Mouse (Mus musculus) layer of hippocampus, adult 6 months (tissue): ENCODE measurements around the gene Krt27. TPM values are rescaled to one million over a fixed set of nuclear protein-coding genes. Genes with fewer than 3 reads are reported as not detected.

ENCODE experiments used
- long read RNA-seq, 2 experiments: library from polyadenylated mRNA; unstranded; transcript quantifications; one replicate each; pipeline ENCODE4 v2.0.0; 2019 to 2020
- polyA plus RNA-seq: library from polyadenylated mRNA; unstranded; fragments of <200 nt; fragmentation: Nextera tagmentation; gene quantifications from 2 replicates; pipeline ENCODE4 v1.2.3, GENCODE M21; 2021

The Krt27 gene
- polyA plus RNA-seq, result not detected in 2 replicates
- long read RNA-seq, experiment 1, partial matches to known transcripts, result 1 of 1 reads
- long read RNA-seq, experiment 1, other reads (novel, unspliced or antisense), result 0 of 1 reads
- long read RNA-seq, experiment 2, result 0 reads

DNA sequence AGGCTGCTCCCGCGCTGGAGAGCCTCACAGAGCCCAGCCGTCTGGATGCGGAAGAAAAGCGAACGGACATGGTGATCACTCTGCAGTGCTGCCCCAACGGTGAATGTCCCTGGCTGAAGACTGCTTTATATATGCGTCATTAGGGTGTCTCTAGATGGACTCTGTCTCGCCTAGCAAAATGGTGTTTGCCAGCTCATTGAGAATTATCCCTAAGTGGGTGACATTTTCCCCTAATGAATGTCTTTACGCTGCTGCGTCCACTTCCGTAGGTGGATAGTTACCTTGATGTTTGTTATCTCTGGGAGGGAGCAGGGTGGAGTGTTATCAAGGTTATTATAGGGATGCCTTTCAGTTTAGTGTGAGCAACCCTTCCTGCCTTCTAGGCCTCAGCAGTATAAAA is at the start of gene Krt27:
Krt27 (minus strand) TSS at position 101 of the 400 bp plus-strand sequence.

DNA sequence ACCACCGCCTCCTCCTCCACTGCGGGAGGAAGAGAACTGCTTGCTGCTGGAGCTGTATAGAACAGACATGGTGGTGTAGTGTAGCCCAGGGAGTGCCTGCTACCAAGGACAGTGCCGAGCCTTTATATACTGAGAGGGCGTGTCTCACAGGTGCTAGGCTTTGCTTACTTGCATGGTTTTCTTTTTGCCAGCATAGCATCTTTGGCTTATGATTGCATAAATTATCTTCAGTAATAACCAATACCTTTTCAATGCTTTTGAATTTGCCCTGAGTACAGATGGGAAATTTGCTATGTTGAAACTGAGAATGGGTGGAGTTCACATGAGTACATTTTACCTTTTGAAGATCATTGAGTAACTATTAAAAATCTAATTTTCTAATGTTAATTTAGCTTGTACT is 38.4 kb upstream of the Krt27 start, which contains the start of gene Krt10:
Krt10 (minus strand) TSS at position 101 of the 400 bp plus-strand sequence.

DNA sequence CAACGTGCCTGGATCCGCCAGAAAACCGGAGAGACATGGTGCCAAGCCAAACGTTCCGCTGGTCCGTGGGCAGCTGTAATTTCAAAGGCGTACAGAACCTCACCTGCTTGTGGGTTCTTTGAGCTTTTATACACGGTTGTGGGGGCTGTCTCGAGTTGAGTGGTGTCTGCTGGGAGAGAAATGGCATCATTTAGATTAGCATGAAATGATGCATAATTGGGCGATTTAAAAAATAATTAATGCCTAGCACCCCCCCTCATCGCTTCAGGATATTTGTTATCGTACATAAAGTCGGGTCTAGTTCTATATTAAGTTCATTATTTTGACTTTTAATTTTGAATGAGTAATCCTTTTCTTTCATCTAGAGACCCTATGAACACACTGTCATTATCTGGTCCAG is 23.9 kb upstream of the Krt27 start, which contains the start of gene Krt28:
Krt28 (minus strand) TSS at position 101 of the 400 bp plus-strand sequence.

DNA sequence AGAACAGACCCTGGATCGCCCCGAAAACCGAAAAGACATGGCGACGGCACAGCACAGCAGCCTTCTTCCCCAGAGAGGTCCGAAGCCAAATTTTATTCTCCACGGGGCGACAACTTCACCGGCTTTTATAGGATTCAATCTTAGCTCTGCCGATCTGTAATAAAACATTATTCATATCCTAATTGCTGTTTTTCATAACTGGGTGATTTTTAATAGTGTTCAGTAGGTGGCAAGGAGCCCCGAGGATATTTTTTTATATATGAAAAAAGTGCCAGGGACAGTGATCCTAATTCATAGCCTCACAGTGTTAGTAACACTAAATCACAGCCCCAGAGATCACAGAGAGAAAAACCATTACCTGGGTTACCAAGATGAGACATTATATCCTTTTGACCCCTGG is 13.0 kb downstream of the Krt27 start, which contains the start of gene Krt26:
Krt26 (minus strand) TSS at position 101 of the 400 bp plus-strand sequence.

DNA sequence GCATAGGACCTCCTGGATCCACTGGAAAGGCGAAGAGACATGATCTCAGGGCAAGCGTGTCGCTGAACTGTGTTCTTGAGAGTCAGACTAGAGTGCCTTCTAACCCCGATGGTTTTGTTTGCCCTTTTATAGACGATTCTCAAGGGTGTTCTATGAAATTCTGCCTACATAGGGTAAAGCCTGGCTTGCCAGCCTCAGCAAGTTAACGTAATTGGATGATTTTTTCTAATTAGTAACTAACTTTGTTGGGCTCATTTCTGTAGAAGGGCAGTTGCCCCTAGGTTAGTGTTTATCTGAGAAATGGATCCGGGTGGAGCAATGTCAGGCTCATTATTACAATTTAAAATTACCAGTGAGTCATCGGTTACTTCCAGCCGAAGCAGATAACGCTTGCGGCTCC is 28.1 kb downstream of the Krt27 start, which contains the start of gene Krt25:
Krt25 (minus strand) TSS at position 101 of the 400 bp plus-strand sequence.

Other genes with a start within 250 kb of the Krt27 start
- 0.06 TPM in 1 of 2 replicates, not detected in the other for gene Ccr7, start 196.0 kb downstream of the Krt27 start, polyA plus RNA-seq
- 33.7 and 36.5 TPM in 2 replicates for gene Smarce1, start 120.1 kb downstream of the Krt27 start, polyA plus RNA-seq
- 11.8 and 12.7 TPM in 2 replicates for gene Krt222, start 107.0 kb downstream of the Krt27 start, polyA plus RNA-seq
- gene Krt24, start 65.8 kb downstream of the Krt27 start, polyA plus RNA-seq, result not detected in 2 replicates
- gene Krt25, start 28.2 kb downstream of the Krt27 start, polyA plus RNA-seq, result not detected in 2 replicates
- gene Krt26, start 13.1 kb downstream of the Krt27 start, polyA plus RNA-seq, result 0.10 TPM in 1 of 2 replicates, not detected in the other
- gene Krt28, start 23.8 kb upstream of the Krt27 start, polyA plus RNA-seq, result 0.16 and 0.35 TPM in 2 replicates
- gene Krt10, start 38.3 kb upstream of the Krt27 start, polyA plus RNA-seq, result 42.1 and 46.5 TPM in 2 replicates
- gene Krt12, start 71.2 kb upstream of the Krt27 start, polyA plus RNA-seq, result 5.2 and 6.6 TPM in 2 replicates
- not detected in 2 replicates for gene Krt20, start 87.0 kb upstream of the Krt27 start, polyA plus RNA-seq
- gene Krt23, start 142.0 kb upstream of the Krt27 start, polyA plus RNA-seq, result 0.97 TPM in 1 of 2 replicates, not detected in the other
- gene Krt39, start 170.2 kb upstream of the Krt27 start, polyA plus RNA-seq, result not detected in 2 replicates
- gene Krt40, start 192.1 kb upstream of the Krt27 start, polyA plus RNA-seq, result not detected in 2 replicates
- gene Krtap3-3, start 199.8 kb upstream of the Krt27 start, polyA plus RNA-seq, result not detected in 2 replicates
- gene Krtap3-2, start 205.7 kb upstream of the Krt27 start, polyA plus RNA-seq, result not detected in 2 replicates
- not detected in 2 replicates for gene Gm11939, start 208.4 kb upstream of the Krt27 start, polyA plus RNA-seq
- gene Krtap3-1, start 215.5 kb upstream of the Krt27 start, polyA plus RNA-seq, result not detected in 2 replicates
- not detected in 2 replicates for gene Krtap1-5, start 229.9 kb upstream of the Krt27 start, polyA plus RNA-seq
- not detected in 2 replicates for gene Krtap1-4, start 232.6 kb upstream of the Krt27 start, polyA plus RNA-seq
- gene Krtap1-3, start 240.2 kb upstream of the Krt27 start, polyA plus RNA-seq, result not detected in 2 replicates
- not detected in 2 replicates for gene Krtap9-3, start 247.0 kb upstream of the Krt27 start, polyA plus RNA-seq